Mouse (Mus musculus): ENCODE results near the gene Wipi2. TPM values are rescaled to one million over a fixed set of nuclear protein-coding genes. Genes with fewer than 3 reads are reported as not detected.

Wipi2 gene
- total RNA-seq, 2 experiments from 2014 or later, result 96.8 to 99.9 TPM

DNA sequence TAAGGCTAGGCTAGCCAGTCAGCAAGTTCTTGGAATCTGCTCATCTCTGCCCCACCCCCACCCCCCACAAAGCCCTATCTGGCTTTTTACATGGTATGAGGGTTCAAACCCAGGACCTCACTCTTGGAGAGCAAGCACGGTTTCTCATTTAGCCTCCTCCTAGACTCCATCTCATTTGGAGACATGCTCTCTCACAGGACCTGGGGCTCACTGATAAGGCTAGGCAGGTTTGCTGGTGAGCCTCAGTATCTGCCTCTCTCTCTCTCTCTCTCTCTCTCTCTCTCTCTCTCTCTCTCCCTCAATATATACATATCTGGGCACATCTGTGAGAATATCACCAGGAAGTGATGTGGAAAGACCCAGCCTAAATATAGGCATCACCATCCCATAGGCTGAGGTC, 51.6 kb downstream of the Wipi2 start:
- no peak for DNase-seq (ENCODE audit: low spot score in 2 of 2)
- intact Hi-C loops (cut with DNase I), result no loop called here

DNA sequence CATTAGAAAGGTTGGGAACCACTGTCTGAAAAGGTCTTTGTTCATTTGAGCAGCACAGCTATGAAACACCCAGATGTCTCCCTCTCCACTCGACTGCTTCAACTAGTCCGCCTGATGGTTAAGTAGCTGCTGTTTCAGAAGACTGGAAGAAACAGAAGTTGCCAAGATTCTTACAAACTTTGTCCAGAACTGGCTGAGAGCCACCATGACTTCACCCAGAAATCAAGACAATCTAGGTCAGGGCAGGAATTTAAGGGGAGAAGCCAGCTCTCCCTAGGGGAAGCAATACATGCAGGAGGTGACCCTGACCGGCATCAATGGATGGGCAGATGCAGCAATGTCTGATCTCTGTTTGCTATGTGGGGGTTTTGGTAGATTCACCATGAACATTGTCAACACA, 54.4 kb downstream of the Wipi2 start:
- intact Hi-C loops (cut with DNase I), result no loop called here
- DNase-seq (ENCODE audit: low spot score in 2 of 2), result no peak

DNA sequence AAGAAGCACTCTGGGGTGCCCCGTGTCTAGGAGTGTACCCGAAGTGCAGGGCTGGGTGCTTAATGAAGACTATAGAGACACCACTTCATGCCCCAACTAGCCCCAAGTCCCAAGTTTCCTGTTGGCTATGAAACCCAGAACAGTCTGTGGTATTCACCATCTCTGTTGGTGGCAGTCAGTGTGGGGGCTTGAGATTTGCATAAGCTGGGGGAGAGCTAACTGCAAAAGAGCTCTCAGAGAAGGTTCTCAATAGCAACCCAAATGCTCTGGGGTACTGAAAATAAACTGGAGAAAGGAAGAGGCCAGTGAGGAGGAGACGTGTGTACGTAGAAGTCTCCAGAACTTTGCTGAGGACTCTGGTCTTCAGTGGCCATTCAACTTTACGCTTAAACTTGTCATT, 55.0 kb downstream of the Wipi2 start:
- peak in 1 of 2 experiments; percentile 68 for DNase-seq (ENCODE audit: low spot score in 2 of 2)
- intact Hi-C loops (cut with DNase I), result no loop called here

DNA sequence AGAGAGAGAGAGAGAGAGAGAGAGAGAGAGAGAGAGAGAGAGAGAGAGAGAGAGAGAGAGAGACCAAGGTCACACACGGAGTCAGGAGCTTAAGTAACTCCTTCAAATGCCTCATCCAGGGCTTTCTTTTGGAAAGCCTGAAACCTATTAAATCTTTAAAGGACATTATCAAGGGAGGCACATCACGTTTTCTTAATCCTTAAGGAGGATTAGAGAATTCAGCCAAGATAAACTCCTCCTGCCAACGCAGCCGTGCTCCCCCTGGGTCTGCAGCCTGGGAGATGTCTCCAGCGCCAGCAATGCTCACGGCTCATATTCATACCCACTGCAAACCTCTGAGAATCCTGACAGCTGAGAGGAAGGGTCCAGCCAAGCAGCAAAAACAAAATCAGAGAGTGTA, 61.4 kb downstream of the Wipi2 start:
- intact Hi-C loops (cut with DNase I), result no loop called here
- DNase-seq (ENCODE audit: low spot score in 2 of 2), result no peak

DNA sequence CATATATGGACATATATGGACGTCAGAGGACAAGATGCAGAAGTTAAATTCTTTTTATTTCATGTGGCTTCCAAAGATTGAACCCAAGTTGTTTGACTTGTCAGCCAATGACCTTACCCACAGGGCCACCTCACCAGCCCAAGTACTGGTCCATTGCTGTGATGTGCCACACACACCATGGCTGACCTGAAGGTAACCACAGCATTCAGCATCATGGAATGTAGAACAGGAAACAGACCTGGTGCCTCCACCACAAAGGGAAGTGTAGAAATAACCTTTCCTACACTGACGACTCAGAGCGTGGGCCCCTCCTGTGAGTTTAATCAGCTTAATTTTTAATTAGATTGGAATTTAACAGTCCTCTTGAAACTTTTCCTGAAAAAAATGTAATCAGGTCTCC, 62.8 kb downstream of the Wipi2 start:
- DNase-seq (ENCODE audit: low spot score in 2 of 2), result no peak
- intact Hi-C loops (cut with DNase I), result loop anchor here (10.0 kb wide), 1 partner anchor 1746 kb away; no protein-coding TSS in a partner anchor

DNA sequence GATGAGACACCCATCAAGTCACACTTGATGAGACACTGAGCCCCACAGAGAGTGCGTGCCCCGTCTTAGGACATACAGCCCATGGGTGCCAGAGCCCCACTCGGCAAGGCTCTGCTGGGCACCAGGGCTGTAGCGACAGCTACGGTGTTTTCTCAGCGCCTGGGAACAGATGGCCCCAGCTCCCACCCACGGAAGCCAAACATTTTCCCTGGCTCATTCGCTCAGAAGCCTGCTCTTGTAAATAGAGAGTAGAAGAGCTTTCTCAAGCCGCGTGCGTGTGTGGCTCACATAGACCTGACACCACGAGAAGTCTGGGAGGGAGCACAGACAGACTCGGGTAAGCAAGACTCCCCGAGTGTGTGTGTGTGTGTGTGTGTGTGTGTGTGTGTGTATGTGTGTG, 64.8 kb downstream of the Wipi2 start, which contains the start of gene Slc29a4:
Slc29a4 (plus strand) TSS at position 265 of the 400 bp plus-strand sequence.
- peak; percentile 78 to 93 for DNase-seq (ENCODE audit: low spot score in 2 of 2)
- intact Hi-C loops (cut with DNase I), result loop anchor here (10.0 kb wide), 1 partner anchor 1747 kb away; no protein-coding TSS in a partner anchor

DNA sequence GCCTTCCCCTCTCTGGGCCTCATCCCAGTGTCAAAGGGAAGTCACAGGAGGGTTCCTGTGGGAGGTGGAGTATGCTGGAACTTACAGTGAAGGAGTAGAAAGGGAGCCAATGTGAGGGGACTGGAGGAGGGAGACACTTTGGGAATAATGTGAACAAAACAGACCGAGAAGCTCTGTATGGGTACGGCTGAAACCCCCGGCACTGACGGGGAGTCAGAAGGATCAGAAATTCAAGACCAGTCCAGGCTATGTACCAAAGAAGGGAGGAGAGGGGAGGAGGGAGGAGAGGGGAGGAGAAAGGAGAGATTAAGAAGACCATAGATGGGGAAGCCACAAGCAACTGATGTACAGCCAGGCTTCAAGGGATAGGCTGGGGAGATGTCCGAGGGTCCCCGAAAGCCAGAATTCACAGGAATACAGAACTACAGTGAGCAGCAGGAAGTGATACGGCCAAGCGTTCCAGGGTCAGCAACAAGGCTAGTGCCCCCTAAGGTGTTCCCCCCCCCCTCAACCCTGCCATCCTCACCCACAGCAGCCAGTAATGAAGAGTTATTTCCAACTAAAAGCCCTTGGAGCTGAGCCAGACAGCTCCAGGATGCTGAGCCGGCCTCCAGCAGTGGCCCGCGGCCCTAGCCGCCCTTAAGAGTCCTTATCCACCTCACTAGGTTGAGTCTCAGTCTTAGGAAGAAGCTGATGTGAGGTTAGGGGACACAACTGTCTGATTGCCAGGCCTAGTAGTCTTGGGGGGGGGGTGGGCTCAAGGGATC, 65.7 kb downstream of the Wipi2 start:
- intact Hi-C loops (cut with DNase I), result loop anchor here (10.0 kb wide), 1 partner anchor 1748 kb away; no protein-coding TSS in a partner anchor
- DNase-seq (ENCODE audit: low spot score in 2 of 2), result no peak

DNA sequence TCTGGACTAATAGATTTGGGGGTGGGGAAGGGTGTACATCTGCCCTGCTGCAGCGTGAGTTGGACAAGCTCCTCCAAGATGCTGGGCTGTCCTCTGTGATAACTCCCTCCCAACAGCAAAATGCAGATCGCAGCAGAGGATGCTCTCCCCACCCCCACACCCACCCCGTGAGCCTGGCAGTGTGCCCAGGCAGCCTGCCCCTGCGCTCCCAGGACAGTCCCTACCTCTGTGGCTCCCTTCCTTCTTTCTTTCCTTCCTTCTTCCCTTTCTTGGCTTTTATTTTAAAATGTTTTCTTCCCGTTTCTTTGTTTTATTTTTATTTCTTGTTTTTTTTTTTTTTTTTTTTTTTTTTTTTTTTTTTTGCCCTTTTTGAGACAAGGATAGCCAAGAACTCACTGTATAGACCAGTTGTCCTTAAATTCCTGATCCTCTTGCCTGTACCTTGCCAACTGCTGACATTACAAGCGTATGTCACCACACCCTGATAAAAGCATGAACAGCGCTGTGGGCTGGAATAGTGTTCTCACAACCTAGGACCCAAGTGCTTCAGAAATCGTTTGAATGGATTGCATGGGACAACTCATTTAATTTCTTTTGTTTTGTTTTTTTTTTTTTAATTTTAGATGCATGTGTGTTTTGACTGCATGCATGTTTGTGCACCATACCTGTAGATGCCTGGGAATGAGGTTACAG, 66.4 kb downstream of the Wipi2 start:
- intact Hi-C loops (cut with DNase I), result loop anchor here (10.0 kb wide), 1 partner anchor 1749 kb away; no protein-coding TSS in a partner anchor
- no peak for DNase-seq (ENCODE audit: low spot score in 2 of 2)

DNA sequence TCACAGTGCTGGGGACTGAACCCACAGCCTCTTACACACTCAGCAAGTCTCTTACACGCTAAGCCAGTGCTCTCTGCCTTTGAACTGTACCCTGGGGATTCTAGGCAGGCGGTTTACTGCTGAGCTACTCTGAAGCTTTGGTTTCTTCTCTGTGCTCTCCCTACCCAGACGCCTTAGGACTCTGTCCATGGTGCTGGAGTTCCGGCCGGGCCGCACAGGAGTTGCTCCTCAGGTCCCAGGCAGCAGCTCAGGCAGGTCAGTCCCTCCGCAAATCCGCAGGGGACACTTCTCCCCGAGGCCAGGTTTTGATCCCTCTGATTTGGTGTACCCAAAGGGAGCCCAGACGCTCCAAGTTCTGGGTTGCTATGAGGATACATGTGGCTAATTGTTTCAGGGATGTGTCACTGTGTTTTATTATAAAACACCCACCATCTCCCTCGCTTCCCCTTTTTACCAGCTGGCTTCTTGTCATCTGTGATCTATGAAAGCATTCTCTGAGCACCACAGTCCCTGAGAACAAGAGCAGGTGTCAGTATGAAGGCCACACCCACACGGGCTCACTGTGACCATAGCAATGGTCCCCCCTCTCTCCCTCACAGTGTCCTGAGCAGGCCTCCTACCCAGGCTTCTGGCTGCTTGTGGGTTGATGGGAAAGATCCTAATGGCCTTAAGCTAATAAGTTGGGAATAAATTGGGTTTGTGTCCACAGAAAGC, 67.3 kb downstream of the Wipi2 start:
- DNase-seq (ENCODE audit: low spot score in 2 of 2), result peak in 1 of 2 experiments; percentile 57
- intact Hi-C loops (cut with DNase I), result loop anchor here (5.0 to 10.0 kb wide), 2 partner anchors 123 to 1750 kb away; partner anchors contain the start of gene Tnrc18

DNA sequence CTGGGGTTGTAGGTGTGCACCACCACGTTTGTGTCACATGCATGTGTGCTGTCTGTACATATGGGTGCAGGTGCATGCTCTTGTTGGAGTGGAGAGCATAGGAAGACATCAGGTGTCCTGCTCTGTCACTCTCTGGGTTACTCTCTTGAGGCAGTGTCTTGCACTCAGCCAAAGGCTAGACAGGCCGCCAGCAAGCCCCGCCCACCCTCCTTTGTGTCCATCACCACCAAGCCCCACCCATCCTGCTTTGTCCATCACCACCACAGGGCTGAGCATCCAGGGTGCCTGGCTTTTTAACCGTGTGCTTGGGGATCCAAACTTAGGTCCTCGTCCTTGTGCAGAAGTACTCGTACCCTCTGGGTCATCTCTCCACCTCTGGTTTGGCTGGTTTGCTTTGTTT, 68.8 kb downstream of the Wipi2 start:
- DNase-seq (ENCODE audit: low spot score in 2 of 2), result no peak
- intact Hi-C loops (cut with DNase I), result loop anchor here (5.0 to 10.0 kb wide), 2 partner anchors 121 to 1751 kb away; partner anchors contain the start of gene Tnrc18

DNA sequence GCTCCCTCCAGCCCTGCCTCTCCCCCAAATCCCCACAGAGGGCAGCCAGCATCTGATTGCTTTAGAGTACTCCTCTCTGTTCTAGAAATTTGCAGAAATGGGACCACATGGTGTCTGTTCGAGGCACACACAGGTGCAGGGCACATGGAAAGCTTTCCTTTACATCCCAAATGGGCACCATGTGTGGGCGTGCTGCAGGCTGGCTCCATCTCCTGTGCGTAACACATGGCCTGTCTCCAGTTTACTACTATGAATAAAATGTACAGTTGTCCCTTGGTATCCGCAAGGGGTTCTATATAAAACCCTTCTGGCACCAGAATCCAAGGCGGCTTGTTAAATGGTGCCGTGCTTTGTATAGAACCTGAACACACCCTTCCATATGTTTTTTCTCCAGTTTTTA, 69.4 kb downstream of the Wipi2 start:
- peak; percentile 70 to 96 for DNase-seq (ENCODE audit: low spot score in 2 of 2)
- intact Hi-C loops (cut with DNase I), result loop anchor here (5.0 to 10.0 kb wide), 2 partner anchors 120 to 1752 kb away; partner anchors contain the start of gene Tnrc18

DNA sequence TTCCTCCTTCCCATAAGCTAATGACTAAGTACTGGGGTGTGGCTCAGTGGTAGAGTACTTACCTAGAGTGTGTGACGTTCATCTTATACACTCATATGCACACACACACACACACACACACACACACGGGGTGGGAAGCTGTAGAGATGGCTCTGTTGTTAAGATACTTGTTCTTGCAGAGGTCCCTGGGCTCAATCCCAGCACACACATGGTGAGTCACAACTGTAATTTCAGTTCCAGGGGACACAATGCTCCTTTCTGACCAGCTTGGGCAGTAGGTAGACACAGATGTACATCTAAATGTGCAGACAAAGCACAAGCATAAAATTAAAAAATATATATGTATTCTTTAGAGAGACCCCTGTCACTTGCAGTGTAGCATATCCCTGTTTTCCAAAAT, 70.2 kb downstream of the Wipi2 start:
- peak in 1 of 2 experiments; percentile 52 for DNase-seq (ENCODE audit: low spot score in 2 of 2)
- intact Hi-C loops (cut with DNase I), result loop anchor here (5.0 to 10.0 kb wide), 2 partner anchors 120 to 1753 kb away; partner anchors contain the start of gene Tnrc18

DNA sequence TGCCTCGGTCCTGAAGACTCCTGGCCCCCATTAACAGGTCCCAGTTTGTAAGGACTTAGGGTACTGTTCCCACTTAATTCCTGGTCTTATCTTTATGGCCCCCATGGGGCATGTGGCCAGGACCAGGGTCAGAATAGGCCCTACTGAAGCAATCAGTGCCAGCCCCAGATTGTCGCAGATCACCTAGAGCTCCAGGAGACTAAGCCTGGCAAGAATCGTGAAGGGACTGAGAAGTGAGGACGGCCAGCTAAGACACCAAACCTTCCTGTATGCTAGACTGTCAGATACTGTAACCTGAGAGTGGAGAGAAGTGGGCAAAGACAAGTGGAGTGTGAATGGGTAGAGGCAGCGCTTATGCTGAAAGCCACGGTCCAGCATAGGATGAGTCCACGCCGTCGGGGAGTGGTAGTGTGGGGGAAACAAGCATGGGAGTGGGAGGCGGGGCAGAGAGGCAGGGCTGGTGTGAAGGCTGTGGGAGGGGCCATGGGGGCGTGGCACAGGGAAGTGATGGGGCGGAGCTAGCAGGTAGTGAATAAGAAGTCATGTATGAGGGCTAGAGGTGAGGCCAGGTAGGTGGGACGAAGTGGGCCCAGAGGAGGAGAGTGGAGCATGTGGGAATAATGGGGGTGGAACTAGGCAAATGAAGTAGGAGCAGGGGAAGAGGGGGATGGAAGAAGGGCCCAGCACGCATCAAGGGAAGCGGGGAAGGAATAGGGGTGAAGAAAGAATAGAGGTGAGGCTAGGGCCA, 73.5 kb downstream of the Wipi2 start:
- no peak for DNase-seq (ENCODE audit: low spot score in 2 of 2)
- intact Hi-C loops (cut with DNase I), result no loop called here

DNA sequence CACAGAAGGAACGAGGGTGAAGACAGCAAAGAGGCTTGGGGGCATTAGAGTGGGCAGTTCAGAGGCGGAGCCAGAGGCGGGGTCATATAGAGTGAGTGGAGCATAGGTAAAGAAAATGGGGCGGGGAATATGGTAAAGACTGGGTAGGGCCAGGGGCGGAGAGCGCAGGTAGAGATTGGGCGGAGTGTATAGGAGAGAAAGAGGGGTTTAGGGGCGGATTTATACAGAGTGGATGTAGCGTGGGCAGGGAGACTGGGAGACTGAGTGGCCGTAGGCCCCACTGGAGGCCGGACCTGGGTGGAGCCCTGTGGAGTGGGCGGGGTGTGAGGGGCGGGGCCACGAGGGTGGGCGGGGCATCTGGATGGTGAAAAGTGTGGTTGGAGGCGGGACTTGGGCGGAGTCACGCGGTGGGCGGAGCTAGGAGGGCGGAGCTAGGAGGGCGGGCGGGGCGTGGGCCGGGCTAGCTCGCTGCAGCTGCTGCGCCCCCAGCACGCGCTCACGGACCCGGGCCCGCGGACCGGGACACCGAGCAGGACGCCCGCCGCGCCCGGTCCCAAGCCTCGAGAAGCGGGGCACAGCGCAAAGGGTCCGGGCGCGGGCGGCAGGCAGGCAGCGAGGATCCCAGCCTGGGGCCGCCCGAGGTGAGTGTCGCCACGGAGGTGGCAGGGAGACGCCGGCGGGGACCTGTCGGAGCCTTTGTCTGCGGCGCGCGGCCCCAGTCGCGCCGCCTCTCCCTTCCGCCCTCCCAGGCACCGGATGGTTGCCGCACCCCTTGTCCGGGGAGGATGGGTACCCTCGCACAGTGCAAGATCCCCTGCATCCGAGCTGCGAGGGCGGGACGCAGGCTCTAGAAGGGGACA, 74.4 kb downstream of the Wipi2 start:
- intact Hi-C loops (cut with DNase I), result no loop called here
- no peak for DNase-seq (ENCODE audit: low spot score in 2 of 2)

DNA sequence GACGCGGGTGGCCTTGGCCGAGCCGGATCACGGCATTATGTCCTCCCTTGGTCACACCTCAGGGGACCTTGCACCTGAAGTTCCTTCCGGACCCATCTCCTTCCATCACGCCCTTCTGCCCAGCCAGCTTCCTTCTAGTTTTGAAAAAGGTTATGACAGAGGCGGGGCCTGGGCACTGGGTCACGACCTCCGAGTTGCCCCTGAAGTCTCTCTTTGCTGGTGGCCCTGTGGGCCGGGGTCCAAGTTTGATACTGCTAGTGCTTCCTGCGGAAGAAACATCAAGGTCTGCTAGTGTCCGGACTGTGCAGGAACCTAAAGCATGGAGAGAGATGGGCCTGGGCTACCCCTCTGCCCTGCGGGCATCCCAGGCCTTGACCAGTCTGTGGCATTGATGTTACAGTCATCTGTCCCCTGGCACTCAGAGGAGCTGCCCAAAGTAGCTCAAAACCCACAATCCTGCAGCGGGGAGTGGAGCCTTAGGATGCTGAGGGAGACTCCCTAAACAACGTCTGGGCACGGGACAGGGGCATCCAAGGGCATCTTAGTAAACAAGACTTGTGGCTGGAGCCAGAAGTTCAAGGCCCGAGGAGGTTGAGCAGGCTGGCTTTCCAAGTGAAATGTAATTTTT, 75.1 kb downstream of the Wipi2 start:
- intact Hi-C loops (cut with DNase I), result no loop called here
- no peak for DNase-seq (ENCODE audit: low spot score in 2 of 2)

DNA sequence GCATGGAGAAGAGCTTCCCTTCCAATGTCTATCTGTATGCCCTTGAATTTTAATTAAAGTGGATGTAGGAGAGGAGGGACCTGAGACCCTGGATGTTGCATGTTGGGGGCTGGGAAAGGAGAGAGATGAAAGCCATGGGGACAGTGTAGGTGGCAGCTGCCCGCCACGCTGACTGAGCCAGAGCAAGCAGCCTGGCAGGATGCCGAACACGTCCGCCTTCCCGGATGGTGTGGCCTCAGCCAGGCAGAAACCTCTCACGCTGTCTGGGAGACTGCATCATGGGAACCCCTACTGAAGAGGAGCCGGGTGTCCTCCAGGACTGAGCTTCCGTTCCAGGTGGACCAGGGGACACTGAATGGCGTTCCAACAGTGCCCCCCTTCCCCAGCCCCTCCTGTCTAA, 76.1 kb downstream of the Wipi2 start:
- intact Hi-C loops (cut with DNase I), result no loop called here
- DNase-seq (ENCODE audit: low spot score in 2 of 2), result peak; percentile 60 to 64

DNA sequence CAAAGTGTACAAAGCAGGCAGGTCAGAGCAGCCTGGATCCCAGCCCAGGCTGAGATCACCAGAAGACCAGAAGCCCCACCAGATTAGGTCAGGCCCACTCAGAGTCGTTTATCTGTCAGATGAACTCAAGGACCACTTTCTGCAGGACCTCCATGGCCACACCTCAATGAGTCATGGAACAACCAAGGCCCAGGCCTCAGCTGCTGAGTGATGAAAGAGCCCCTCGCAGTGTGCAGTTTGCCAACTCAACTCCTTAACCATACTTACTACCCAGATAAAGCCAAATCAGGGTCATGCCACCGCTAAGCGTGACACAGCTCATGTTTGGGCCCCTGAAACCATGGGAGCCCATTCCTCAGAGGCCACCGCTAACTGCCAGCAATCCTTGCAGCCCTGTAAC, 80.2 kb downstream of the Wipi2 start:
- DNase-seq (ENCODE audit: low spot score in 2 of 2), result no peak

DNA sequence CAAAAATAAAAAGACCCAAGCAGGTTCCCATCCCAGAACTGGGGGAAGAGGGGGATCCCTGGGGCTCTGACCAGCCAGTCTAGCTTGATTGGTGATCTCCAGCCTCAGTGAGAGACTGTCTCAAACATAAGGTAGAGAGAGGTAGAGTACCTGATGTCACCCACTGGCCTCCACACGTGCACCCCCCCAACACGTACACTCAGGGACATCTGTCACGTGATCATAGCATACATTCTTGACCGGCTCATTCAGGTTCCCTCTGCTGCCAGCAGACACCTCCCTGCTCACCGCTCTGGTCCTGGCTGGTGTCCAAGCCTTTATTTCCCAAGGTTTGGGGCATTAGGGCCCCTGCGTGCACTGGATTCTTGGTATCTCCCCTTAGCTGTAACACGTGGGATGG, 81.9 kb downstream of the Wipi2 start:
- intact Hi-C loops (cut with DNase I), result no loop called here
- DNase-seq (ENCODE audit: low spot score in 2 of 2), result no peak

More for the DNA sequence above, 80.2 kb downstream of the Wipi2 start:
- intact Hi-C loops (cut with DNase I), result no loop called here

Data from left cerebral cortex, postnatal 25 days (tissue).